Mouse (Mus musculus) frontal cortex, postnatal 25 days (tissue): ENCODE measurements around the gene Myf6.

ENCODE experiments used
- DNase-seq, 2 experiments: peaks; one replicate each; pipeline ENCODE4 v3.0.0; 2022; ENCODE audit warnings: low spot score in 2 of 2

The Myf6 gene

GRCm38 (mm10) chr10:107494568-107494967 is at the start of gene Myf6:
Myf6 (minus strand) TSS chr10:107494737.
- DNase-seq, result no peak

- DNase-seq, result no peak
These were observed 48.5 kb upstream of the Myf6 start for GRCm38 (mm10) chr10:107543026-107543425.

GRCm38 (mm10) chr10:107528758-107529157 is 34.2 kb upstream of the Myf6 start:
- DNase-seq, result no peak

- no peak for DNase-seq
These were observed 24.7 kb upstream of the Myf6 start for GRCm38 (mm10) chr10:107519216-107519615.

GRCm38 (mm10) chr10:107516641-107517040 is 22.1 kb upstream of the Myf6 start:
- no peak for DNase-seq

GRCm38 (mm10) chr10:107514735-107515134 is 20.2 kb upstream of the Myf6 start:
- DNase-seq, result no peak

GRCm38 (mm10) chr10:107506397-107506796 is 11.9 kb upstream of the Myf6 start:
- no peak for DNase-seq

GRCm38 (mm10) chr10:107503430-107503829 is 8.9 kb upstream of the Myf6 start:
- no peak for DNase-seq

GRCm38 (mm10) chr10:107502193-107502592 is 7.7 kb upstream of the Myf6 start:
- no peak for DNase-seq

- peak in 1 of 2 experiments; percentile 16 for DNase-seq
These were observed 5.1 kb upstream of the Myf6 start for GRCm38 (mm10) chr10:107499656-107500055.

- DNase-seq, result no peak
These were observed 1.9 kb upstream of the Myf6 start for GRCm38 (mm10) chr10:107496402-107496801.

- DNase-seq, result no peak
These were observed 710 bp downstream of the Myf6 start for GRCm38 (mm10) chr10:107493580-107494474.

GRCm38 (mm10) chr10:107492867-107493579 is 1.5 kb downstream of the Myf6 start:
- DNase-seq, result no peak

GRCm38 (mm10) chr10:107488654-107489315 is 5.8 kb downstream of the Myf6 start:
- DNase-seq, result no peak

- no peak for DNase-seq
These were observed 7.8 kb downstream of the Myf6 start for GRCm38 (mm10) chr10:107486770-107487169.

- no peak for DNase-seq
These were observed 8.7 kb downstream of the Myf6 start, which contains the start of gene Myf5 for GRCm38 (mm10) chr10:107485870-107486269. Myf5 (minus strand) TSS chr10:107486134.

- DNase-seq, result no peak
These were observed 10.5 kb downstream of the Myf6 start for GRCm38 (mm10) chr10:107484050-107484449.

- no peak for DNase-seq
These were observed 21.0 kb downstream of the Myf6 start for GRCm38 (mm10) chr10:107473497-107473896.

- no peak for DNase-seq
These were observed 22.8 kb downstream of the Myf6 start for GRCm38 (mm10) chr10:107471712-107472111.

GRCm38 (mm10) chr10:107467819-107468218 is 26.7 kb downstream of the Myf6 start:
- DNase-seq, result no peak

- DNase-seq, result no peak
These were observed 44.8 kb downstream of the Myf6 start for GRCm38 (mm10) chr10:107449496-107450330.
